Mouse (Mus musculus): ENCODE results near the gene Efna5. TPM values are rescaled to one million over a fixed set of nuclear protein-coding genes. Genes with fewer than 3 reads are reported as not detected.

The Efna5 gene
- polyA plus RNA-seq, 1 experiment from 2014 or later: 26.9 TPM

DNA sequence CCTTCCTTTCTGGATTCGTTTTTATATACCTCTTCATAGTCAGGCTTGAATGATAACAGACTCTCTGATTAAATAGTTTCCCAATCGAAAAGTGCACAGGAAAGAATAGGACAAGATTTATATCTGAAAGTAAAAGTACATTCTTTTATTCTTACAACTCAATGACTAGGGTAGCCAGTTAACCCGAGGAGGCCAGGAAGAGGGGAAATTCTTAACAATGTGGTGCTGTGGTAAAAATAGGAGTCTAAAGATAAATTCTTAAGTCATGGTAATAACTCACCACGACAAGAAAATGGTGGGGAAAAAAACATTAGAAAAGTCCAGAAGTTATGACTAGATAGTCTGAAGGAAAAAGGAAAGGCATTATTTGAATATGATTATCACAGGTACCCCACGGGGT lies 139.4 kb downstream of the Efna5 start:
- no peak for ATAC-seq (ENCODE audit: low FRiP score, low TSS enrichment)
- 44% methylated on average over 5 of the region's 5 CpGs for WGBS

DNA sequence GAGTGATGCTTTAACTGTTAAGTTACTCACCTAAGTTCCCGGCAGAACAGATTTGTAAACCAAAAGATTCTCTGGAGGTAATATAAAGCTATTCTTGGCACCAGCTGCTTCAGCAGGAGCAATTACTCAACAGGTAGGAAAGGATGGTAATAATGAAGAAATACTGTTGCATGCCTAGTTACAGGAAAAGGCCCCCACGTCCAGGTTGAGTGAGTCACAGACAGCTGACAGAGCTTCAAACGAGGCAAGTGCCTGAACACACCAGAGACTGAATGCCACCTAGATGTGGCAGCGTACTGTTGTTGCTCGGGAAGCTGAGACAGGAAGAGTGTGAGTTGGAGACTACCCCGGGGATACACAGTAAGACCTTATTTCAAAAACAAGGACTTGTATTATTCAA lies 140.1 kb downstream of the Efna5 start:
- Histone ChIP-seq H3K4me2 (replicated peaks; ENCODE audit: low read depth, low read length) (no peak overlapping the region), H3K27me3 (ENCODE audit: insufficient read depth, low read length) (no peaks in the 10 kb centered on the region), H3K27ac (ENCODE audit: low read length) (no peak overlapping the region), H3K36me3 (ENCODE audit: insufficient read depth, low read length) (no peaks in the 10 kb centered on the region), H3K9me3 (ENCODE audit: low read length) (no peaks in the 10 kb centered on the region), H3K4me1 (ENCODE audit: insufficient read depth, low read length) (peaks cover 16% of the 10 kb centered on the region), H3K4me3 (ENCODE audit: low read length) (no peak overlapping the region), H3K9ac (replicated peaks; ENCODE audit: low read length) (no peak overlapping the region)
- 59% methylated on average over 6 of the region's 6 CpGs for WGBS
- no peak for ATAC-seq (ENCODE audit: low FRiP score, low TSS enrichment)

More for the DNA sequence above, 139.4 kb downstream of the Efna5 start:
- no peak overlapping the region for H3K4me3 ChIP-seq (ENCODE audit: low read length)
- no peaks in the 10 kb centered on the region for H3K36me3 ChIP-seq (ENCODE audit: insufficient read depth, low read length)
- H3K4me1 ChIP-seq (ENCODE audit: insufficient read depth, low read length): peaks cover 16% of the 10 kb centered on the region
- H3K27me3 ChIP-seq (ENCODE audit: insufficient read depth, low read length): no peaks in the 10 kb centered on the region
- H3K9me3 ChIP-seq (ENCODE audit: low read length): no peaks in the 10 kb centered on the region
- no peak overlapping the region for H3K4me2 ChIP-seq (replicated peaks; ENCODE audit: low read depth, low read length)
- no peak overlapping the region for H3K27ac ChIP-seq (ENCODE audit: low read length)
- H3K9ac ChIP-seq (replicated peaks; ENCODE audit: low read length): no peak overlapping the region

DNA sequence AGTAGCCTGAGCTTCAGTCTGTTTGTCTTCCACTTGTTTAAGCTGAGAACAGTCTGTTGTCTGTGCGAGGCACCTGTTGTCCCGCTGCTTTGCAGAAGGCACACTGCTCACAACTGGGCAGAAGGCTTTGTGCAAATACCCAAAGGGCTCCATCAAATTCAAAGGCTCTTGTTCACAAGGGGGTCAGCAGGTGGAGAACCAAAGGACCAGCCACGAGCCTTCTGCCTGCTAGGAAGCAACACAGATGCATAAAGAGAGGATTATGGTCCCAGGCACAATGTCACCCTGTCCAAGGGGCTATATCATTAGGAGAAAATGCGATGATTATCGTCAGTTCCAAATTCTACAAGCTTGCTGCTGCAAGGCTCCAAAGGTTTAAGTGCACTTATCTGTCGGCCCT lies 141.1 kb downstream of the Efna5 start:
- 86% methylated on average over 6 of the region's 6 CpGs for WGBS
- H3K27me3 ChIP-seq (ENCODE audit: insufficient read depth, low read length): no peaks in the 10 kb centered on the region
- no peak overlapping the region for H3K27ac ChIP-seq (ENCODE audit: low read length)
- H3K4me3 ChIP-seq (ENCODE audit: low read length): no peak overlapping the region
- H3K4me2 ChIP-seq (replicated peaks; ENCODE audit: low read depth, low read length): no peak overlapping the region
- no peak for ATAC-seq (ENCODE audit: low FRiP score, low TSS enrichment)
- H3K36me3 ChIP-seq (ENCODE audit: insufficient read depth, low read length): no peaks in the 10 kb centered on the region
- H3K9ac ChIP-seq (replicated peaks; ENCODE audit: low read length): no peak overlapping the region
- peaks cover 25% of the 10 kb centered on the region for H3K4me1 ChIP-seq (ENCODE audit: insufficient read depth, low read length)
- no peaks in the 10 kb centered on the region for H3K9me3 ChIP-seq (ENCODE audit: low read length)

DNA sequence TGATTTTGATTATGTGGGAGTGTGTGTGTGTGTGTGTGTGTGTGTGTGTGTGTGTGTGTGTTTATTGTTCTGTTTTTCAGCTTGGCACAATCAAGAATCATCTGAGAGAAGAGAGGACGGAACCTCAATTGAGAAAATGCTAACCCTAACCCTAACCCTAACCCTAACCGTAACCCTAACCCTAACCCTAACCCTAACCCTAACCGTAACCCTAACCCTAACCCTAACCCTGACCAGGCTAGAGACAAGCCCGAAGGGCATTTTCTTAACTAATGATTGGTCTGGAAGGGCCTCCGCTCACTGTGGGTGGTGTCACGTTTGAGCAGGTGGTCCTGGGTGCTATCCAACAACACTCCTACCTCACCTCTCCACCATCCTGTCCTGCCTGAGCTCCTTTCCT lies 143.7 kb downstream of the Efna5 start:
- ATAC-seq (ENCODE audit: low FRiP score, low TSS enrichment): peak; percentile 84
- H3K27ac ChIP-seq (ENCODE audit: low read length): no peak overlapping the region
- 81% methylated on average over 6 of the region's 6 CpGs for WGBS
- H3K36me3 ChIP-seq (ENCODE audit: insufficient read depth, low read length): no peaks in the 10 kb centered on the region
- H3K9me3 ChIP-seq (ENCODE audit: low read length): no peaks in the 10 kb centered on the region
- peaks cover 27% of the 10 kb centered on the region for H3K4me1 ChIP-seq (ENCODE audit: insufficient read depth, low read length)
- no peak overlapping the region for H3K4me2 ChIP-seq (replicated peaks; ENCODE audit: low read depth, low read length)
- H3K27me3 ChIP-seq (ENCODE audit: insufficient read depth, low read length): no peaks in the 10 kb centered on the region
- no peak overlapping the region for H3K9ac ChIP-seq (replicated peaks; ENCODE audit: low read length)
- H3K4me3 ChIP-seq (ENCODE audit: low read length): no peak overlapping the region

DNA sequence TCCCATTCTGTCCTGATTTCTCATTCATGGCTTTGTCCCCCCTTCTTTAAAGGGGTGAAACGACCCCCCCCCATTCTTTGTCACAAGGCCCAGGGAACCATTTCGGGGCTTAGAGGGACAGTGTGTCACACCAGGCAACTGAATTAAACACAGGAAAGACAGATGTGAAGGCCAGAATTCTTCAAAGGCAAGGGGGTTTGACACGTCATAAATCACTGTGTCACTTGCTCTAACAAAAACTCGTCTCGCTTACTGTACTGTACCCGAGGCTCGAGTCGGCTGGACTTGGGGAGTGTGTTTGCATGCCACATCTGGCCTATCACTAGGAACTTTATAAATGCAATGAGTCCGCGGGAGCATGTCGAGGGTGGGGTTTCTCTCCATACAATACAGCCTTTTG lies 145.2 kb downstream of the Efna5 start:
- Histone ChIP-seq H3K4me3 (ENCODE audit: low read length) (no peak overlapping the region), H3K27me3 (ENCODE audit: insufficient read depth, low read length) (no peaks in the 10 kb centered on the region), H3K9me3 (ENCODE audit: low read length) (no peaks in the 10 kb centered on the region), H3K4me2 (replicated peaks; ENCODE audit: low read depth, low read length) (peak overlapping the region; percentile 17; the same call in 1 of the 2 replicates), H3K36me3 (ENCODE audit: insufficient read depth, low read length) (no peaks in the 10 kb centered on the region), H3K27ac (ENCODE audit: low read length) (no peak overlapping the region), H3K4me1 (ENCODE audit: insufficient read depth, low read length) (peaks cover 23% of the 10 kb centered on the region), H3K9ac (replicated peaks; ENCODE audit: low read length) (no peak overlapping the region)
- 8% methylated on average over 11 of the region's 11 CpGs for WGBS
- ATAC-seq (ENCODE audit: low FRiP score, low TSS enrichment): peak; percentile 80

GRCm38 (mm10) chr17:62734901-62735300 lies 146.2 kb downstream of the Efna5 start:
- Histone ChIP-seq H3K36me3 (ENCODE audit: insufficient read depth, low read length) (no peaks in the 10 kb centered on the region), H3K4me1 (ENCODE audit: insufficient read depth, low read length) (peaks cover 25% of the 10 kb centered on the region), H3K9me3 (ENCODE audit: low read length) (no peaks in the 10 kb centered on the region), H3K4me3 (ENCODE audit: low read length) (no peak overlapping the region), H3K27me3 (ENCODE audit: insufficient read depth, low read length) (no peaks in the 10 kb centered on the region), H3K4me2 (replicated peaks; ENCODE audit: low read depth, low read length) (no peak overlapping the region), H3K9ac (replicated peaks; ENCODE audit: low read length) (no peak overlapping the region), H3K27ac (ENCODE audit: low read length) (no peak overlapping the region)
- no peak for ATAC-seq (ENCODE audit: low FRiP score, low TSS enrichment)
- WGBS: 26% methylated on average over 10 of the region's 10 CpGs

DNA sequence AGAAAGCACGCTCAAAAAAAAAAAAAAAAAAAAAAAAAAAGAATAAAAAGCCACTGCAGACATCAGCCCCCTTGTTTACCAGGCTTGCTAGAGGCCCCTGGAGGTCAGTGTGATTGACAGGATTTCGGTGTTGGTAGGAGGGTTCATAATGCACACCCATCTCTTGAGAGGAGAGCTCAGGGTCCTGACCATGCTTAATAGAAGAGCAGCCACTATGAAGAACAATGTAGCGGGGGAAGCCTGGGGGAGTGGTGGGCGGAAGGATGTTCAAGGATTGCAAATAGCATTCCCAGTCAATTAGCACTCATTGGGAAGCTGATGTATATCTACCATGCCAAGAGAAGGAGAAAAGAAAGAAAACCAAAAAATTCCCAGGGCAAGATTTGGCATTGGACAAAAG lies 147.1 kb downstream of the Efna5 start:
- H3K36me3 ChIP-seq (ENCODE audit: insufficient read depth, low read length): no peaks in the 10 kb centered on the region
- no peak for ATAC-seq (ENCODE audit: low FRiP score, low TSS enrichment)
- H3K9me3 ChIP-seq (ENCODE audit: low read length): no peaks in the 10 kb centered on the region
- H3K4me2 ChIP-seq (replicated peaks; ENCODE audit: low read depth, low read length): no peak overlapping the region
- no peak overlapping the region for H3K4me3 ChIP-seq (ENCODE audit: low read length)
- H3K9ac ChIP-seq (replicated peaks; ENCODE audit: low read length): no peak overlapping the region
- peaks cover 34% of the 10 kb centered on the region for H3K4me1 ChIP-seq (ENCODE audit: insufficient read depth, low read length)
- no peaks in the 10 kb centered on the region for H3K27me3 ChIP-seq (ENCODE audit: insufficient read depth, low read length)
- 67% methylated on average over 4 of the region's 4 CpGs for WGBS
- no peak overlapping the region for H3K27ac ChIP-seq (ENCODE audit: low read length)

DNA sequence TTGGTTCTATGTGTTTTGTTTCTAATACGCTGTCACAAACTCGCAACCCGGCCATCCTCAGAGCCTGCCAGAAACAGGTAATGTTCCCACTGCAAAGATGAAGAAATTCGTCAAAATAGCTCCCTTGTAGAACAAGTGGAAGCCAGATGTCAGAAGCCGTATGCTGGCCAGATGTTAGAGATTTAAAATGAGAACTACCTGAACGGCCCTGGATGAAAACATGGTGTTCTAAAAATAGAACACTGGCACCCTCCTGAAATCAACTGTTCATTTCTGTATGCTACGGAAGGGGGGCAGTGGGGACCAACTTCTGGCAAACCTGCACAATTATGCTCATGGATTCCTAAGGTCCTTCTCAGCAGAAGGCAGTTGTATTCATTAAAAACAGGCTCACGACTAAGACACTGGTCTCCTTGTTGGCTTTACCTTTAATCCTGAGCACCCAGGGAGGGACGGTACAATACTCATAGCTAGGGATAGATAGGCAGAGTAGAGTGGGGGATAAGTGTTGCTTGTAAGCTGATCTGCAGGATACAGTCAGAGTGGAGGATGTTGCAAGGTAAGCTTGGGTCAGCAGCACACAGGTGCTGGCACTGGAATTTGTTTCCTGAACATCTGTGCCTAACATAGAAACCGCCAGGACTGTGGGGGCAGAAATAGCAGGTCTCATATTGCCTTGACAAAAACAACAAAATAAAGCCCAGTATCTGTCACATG lies 151.2 kb downstream of the Efna5 start:
- H3K4me1 ChIP-seq (ENCODE audit: insufficient read depth, low read length): peaks cover 20% of the 10 kb centered on the region; the same call in 1 of the 2 replicates
- H3K4me2 ChIP-seq (replicated peaks; ENCODE audit: low read depth, low read length): no peak overlapping the region
- WGBS: 56% methylated on average over 10 of the region's 10 CpGs
- no peaks in the 10 kb centered on the region for H3K36me3 ChIP-seq (ENCODE audit: insufficient read depth, low read length)
- H3K27ac ChIP-seq (ENCODE audit: low read length): no peak overlapping the region
- no peak overlapping the region for H3K9ac ChIP-seq (replicated peaks; ENCODE audit: low read length)
- H3K9me3 ChIP-seq (ENCODE audit: low read length): no peaks in the 10 kb centered on the region
- no peak overlapping the region for H3K4me3 ChIP-seq (ENCODE audit: low read length)
- no peaks in the 10 kb centered on the region for H3K27me3 ChIP-seq (ENCODE audit: insufficient read depth, low read length)
- peak; percentile 72; the same call in 1 of the 2 replicates for ATAC-seq (ENCODE audit: low FRiP score, low TSS enrichment)

DNA sequence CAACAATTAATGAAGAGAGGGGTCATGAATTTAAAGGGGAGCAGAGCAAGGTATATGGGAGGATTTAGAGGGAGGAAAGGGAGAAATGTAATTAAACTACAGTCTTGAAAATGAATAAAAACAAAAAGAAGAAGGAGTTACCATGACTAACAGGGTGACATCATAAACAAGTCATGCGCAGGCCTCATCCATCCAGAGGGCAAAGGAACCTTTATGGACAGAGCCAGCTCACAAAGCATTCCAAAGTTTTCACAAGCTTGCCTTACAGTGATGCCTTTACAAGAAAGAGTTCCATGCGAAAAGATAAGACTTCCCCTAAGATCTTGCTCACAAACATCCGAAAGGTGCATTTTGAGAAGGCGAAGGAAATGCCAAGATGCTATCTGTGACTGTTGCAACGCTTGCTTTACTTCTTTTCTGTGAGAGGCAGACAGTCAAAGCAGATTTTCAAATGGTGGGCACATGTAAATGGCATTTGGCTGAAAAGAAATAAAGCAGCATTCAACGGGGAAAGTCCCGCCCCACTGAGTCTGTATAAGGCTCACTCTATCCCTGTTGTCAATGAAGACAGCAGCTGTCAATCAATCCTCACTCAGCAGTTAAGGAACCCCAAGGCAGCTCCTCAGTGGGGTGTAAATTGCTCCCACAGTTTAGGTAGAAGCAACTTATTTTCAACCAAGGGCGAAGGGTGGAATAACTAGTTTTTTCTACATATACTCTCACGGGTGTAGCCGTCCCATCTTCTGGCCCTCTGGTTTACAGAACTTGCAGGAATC lies 152.8 kb downstream of the Efna5 start:
- ATAC-seq (ENCODE audit: low FRiP score, low TSS enrichment): no peak
- Histone ChIP-seq H3K4me1 (ENCODE audit: insufficient read depth, low read length) (peaks cover 14% of the 10 kb centered on the region; the same call in 1 of the 2 replicates), H3K4me3 (ENCODE audit: low read length) (no peak overlapping the region), H3K4me2 (replicated peaks; ENCODE audit: low read depth, low read length) (no peak overlapping the region), H3K36me3 (ENCODE audit: insufficient read depth, low read length) (no peaks in the 10 kb centered on the region), H3K9ac (replicated peaks; ENCODE audit: low read length) (no peak overlapping the region), H3K27ac (ENCODE audit: low read length) (no peak overlapping the region), H3K9me3 (ENCODE audit: low read length) (no peaks in the 10 kb centered on the region), H3K27me3 (ENCODE audit: insufficient read depth, low read length) (no peaks in the 10 kb centered on the region)
- 72% methylated on average over 10 of the region's 10 CpGs for WGBS

DNA sequence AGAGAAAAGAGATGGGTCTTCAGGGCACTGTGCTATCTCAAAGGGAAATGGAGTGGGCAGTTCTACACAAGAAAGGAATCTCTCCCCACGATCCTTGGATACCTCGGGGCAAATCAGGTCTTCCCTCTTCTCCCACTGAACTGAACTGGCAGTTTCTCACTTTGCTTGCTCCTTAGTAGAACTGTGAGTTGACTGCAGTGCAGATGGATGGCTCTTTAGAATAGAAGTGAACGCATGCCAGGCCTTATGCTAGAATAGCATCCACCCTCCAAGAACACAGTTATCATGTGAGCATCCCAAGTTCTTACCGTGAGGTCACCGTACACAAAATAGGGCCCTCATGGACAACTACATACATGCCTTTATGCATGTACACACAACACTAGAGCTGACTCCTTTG lies 155.0 kb downstream of the Efna5 start:
- Histone ChIP-seq H3K27ac (ENCODE audit: low read length) (no peak overlapping the region), H3K36me3 (ENCODE audit: insufficient read depth, low read length) (no peaks in the 10 kb centered on the region), H3K9ac (replicated peaks; ENCODE audit: low read length) (no peak overlapping the region), H3K4me3 (ENCODE audit: low read length) (no peak overlapping the region), H3K27me3 (ENCODE audit: insufficient read depth, low read length) (no peaks in the 10 kb centered on the region), H3K9me3 (ENCODE audit: low read length) (no peaks in the 10 kb centered on the region), H3K4me2 (replicated peaks; ENCODE audit: low read depth, low read length) (no peak overlapping the region), H3K4me1 (ENCODE audit: insufficient read depth, low read length) (peaks cover 17% of the 10 kb centered on the region; the same call in 1 of the 2 replicates)
- ATAC-seq (ENCODE audit: low FRiP score, low TSS enrichment): no peak
- WGBS: 86% methylated on average over 5 of the region's 5 CpGs

Measured in kidney, embryonic 16.5 days (tissue).